Mouse (Mus musculus) left cerebral cortex, postnatal 14 days (tissue): ENCODE results near the gene Dynlt1b. TPM values are rescaled to one million over a fixed set of nuclear protein-coding genes. Genes with fewer than 3 reads are reported as not detected.

Source experiments
- total RNA-seq, 2 experiments: library from RNA; stranded (reverse); gene quantifications; 2 replicates each; pipeline ENCODE4 v1.2.3; 2021

Dynlt1b gene
- total RNA-seq, 2 experiments from 2014 or later: 149 to 156 TPM

Other genes with a start within 250 kb of the Dynlt1b start
- 10 to 100 TPM; 93.1 to 93.7 TPM for gene Tmem181a, start 173.3 kb upstream of the Dynlt1b start, total RNA-seq
- 10 to 100 TPM; 14.9 to 16.2 TPM for gene Dynlt1a, start 112.6 kb upstream of the Dynlt1b start, total RNA-seq
- gene Dynlt1c, start 171.6 kb downstream of the Dynlt1b start, total RNA-seq: 10 to 100 TPM; 19.5 to 22.7 TPM
- gene Dynlt1f, start 225.8 kb downstream of the Dynlt1b start, total RNA-seq: 100 to 1,000 TPM; 107 to 114 TPM
- under 1 TPM; 0.32 to 0.70 TPM for gene Sytl3, start 229.0 kb downstream of the Dynlt1b start, total RNA-seq